Mouse (Mus musculus): Measurements from ENCODE around the gene Net1. TPM values are rescaled to one million over a fixed set of nuclear protein-coding genes. Genes with fewer than 3 reads are reported as not detected.

The Net1 gene
- 37.2 and 39.5 TPM in 2 replicates for polyA plus RNA-seq (2015; fragmentation: Nextera tagmentation; extraction: Ambion mirVana)

GRCm38 (mm10) chr13:3917571-3918311 lies at the start of gene Net1, which contains the start of gene Tubal3:
Gene Net1, minus strand, starts transcription at chr13:3918220.
Gene Tubal3, plus strand, starts transcription at chr13:3918274.
- Histone ChIP-seq H3K27me3 (ENCODE audit: control insufficient read depth, insufficient read depth, low read length) (no peaks in the 10 kb centered on the region), H3K4me1 (ENCODE audit: control insufficient read depth, insufficient read depth, low read length) (peaks cover 9% of the 10 kb centered on the region), H3K4me3 (ENCODE audit: low read length) (peak within 1 kb of the TSS; percentile 86), H3K36me3 (ENCODE audit: control insufficient read depth, insufficient read depth) (peaks cover 7% of the 10 kb centered on the region; the same call in 1 of the 2 replicates), H3K9me3 (replicated peaks; ENCODE audit: control insufficient read depth, low read length) (no peaks in the 10 kb centered on the region; the same call in 1 of the 2 replicates), H3K27ac (ENCODE audit: low read length) (peak within 1 kb of the TSS; percentile 71), H3K9ac (ENCODE audit: low read length) (peak within 1 kb of the TSS; percentile 87), H3K4me2 (ENCODE audit: low read depth, low read length) (peak within 1 kb of the TSS; percentile 65)
- WGBS = under 1% methylated on average over 52 of the region's 52 CpGs
- ATAC-seq (replicated peaks; ENCODE audit: extremely low read depth, insufficient read depth, low FRiP score) = peak; percentile 98

GRCm38 (mm10) chr13:3951198-3951914 lies 33.3 kb upstream of the Net1 start:
- no peak overlapping the region for H3K27ac ChIP-seq (ENCODE audit: low read length)
- no peak for ATAC-seq (replicated peaks; ENCODE audit: extremely low read depth, insufficient read depth, low FRiP score)
- no peak overlapping the region for H3K4me3 ChIP-seq (ENCODE audit: low read length)
- H3K36me3 ChIP-seq (ENCODE audit: control insufficient read depth, insufficient read depth) = no peaks in the 10 kb centered on the region
- no peak overlapping the region for H3K9ac ChIP-seq (ENCODE audit: low read length)
- 72% methylated on average over 6 of the region's 6 CpGs for WGBS
- H3K27me3 ChIP-seq (ENCODE audit: control insufficient read depth, insufficient read depth, low read length) = no peaks in the 10 kb centered on the region
- no peaks in the 10 kb centered on the region for H3K4me1 ChIP-seq (ENCODE audit: control insufficient read depth, insufficient read depth, low read length)
- H3K9me3 ChIP-seq (replicated peaks; ENCODE audit: control insufficient read depth, low read length) = peaks cover 4% of the 10 kb centered on the region
- H3K4me2 ChIP-seq (ENCODE audit: low read depth, low read length) = no peak overlapping the region

GRCm38 (mm10) chr13:3949477-3949876 lies 31.5 kb upstream of the Net1 start:
- no peak for ATAC-seq (replicated peaks; ENCODE audit: extremely low read depth, insufficient read depth, low FRiP score)
- WGBS = 86% methylated on average over 4 of the region's 4 CpGs
- Histone ChIP-seq H3K4me3 (ENCODE audit: low read length) (no peak overlapping the region), H3K4me2 (ENCODE audit: low read depth, low read length) (no peak overlapping the region), H3K36me3 (ENCODE audit: control insufficient read depth, insufficient read depth) (no peaks in the 10 kb centered on the region), H3K27me3 (ENCODE audit: control insufficient read depth, insufficient read depth, low read length) (no peaks in the 10 kb centered on the region), H3K27ac (ENCODE audit: low read length) (no peak overlapping the region), H3K9me3 (replicated peaks; ENCODE audit: control insufficient read depth, low read length) (peaks cover 4% of the 10 kb centered on the region), H3K4me1 (ENCODE audit: control insufficient read depth, insufficient read depth, low read length) (no peaks in the 10 kb centered on the region), H3K9ac (ENCODE audit: low read length) (no peak overlapping the region)

DNA sequence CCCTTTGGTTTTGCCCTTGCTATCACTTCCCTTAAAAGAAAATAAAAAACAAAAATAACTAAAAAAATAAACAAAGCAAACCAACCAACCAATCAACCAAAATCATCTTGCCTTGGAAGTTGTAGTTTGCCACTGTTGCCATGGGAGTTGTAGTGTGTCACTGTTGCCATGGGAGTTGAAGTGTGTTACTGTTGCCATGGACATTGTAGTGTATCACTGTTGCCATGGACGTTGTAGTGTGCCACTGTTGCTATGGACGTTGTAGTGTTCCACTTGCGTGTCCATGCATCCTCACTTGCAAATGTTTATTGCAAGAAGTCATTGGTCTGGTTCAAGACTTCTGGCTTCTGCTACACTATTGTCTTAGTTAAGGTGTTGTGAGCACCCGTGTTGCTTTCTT lies 29.2 kb upstream of the Net1 start:
- Histone ChIP-seq H3K36me3 (ENCODE audit: control insufficient read depth, insufficient read depth) (no peaks in the 10 kb centered on the region), H3K27ac (ENCODE audit: low read length) (no peak overlapping the region), H3K4me3 (ENCODE audit: low read length) (no peak overlapping the region), H3K27me3 (ENCODE audit: control insufficient read depth, insufficient read depth, low read length) (no peaks in the 10 kb centered on the region), H3K9me3 (replicated peaks; ENCODE audit: control insufficient read depth, low read length) (peaks cover 4% of the 10 kb centered on the region), H3K4me1 (ENCODE audit: control insufficient read depth, insufficient read depth, low read length) (no peaks in the 10 kb centered on the region), H3K4me2 (ENCODE audit: low read depth, low read length) (no peak overlapping the region), H3K9ac (ENCODE audit: low read length) (no peak overlapping the region)
- 79% methylated on average over 4 of the region's 4 CpGs for WGBS
- no peak for ATAC-seq (replicated peaks; ENCODE audit: extremely low read depth, insufficient read depth, low FRiP score)

DNA sequence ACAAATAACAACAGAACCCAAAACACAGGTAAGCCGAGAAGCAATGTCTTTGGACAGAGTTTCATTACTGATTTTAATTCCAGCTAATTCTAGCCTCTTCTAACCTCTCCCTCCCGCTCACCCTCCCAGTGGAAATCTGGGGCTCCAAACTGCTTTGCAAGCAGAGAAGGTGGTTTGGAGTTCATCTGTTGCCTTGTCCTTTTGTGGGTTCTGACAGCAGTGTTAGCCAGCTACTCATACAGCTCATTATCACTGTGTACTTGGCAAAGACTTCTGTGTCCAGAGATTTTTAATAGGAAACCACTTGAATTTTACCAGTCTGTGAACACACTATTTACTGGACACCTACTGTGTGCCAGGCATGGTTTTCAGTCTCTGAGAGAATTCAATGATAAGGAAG lies 27.2 kb upstream of the Net1 start, which contains the start of gene Ucn3:
Ucn3 (minus strand) TSS at position 101 of the 400 bp plus-strand sequence.
- Histone ChIP-seq H3K27ac (ENCODE audit: low read length) (no peak within 1 kb of the TSS), H3K4me1 (ENCODE audit: control insufficient read depth, insufficient read depth, low read length) (no peaks in the 10 kb centered on the region), H3K27me3 (ENCODE audit: control insufficient read depth, insufficient read depth, low read length) (no peaks in the 10 kb centered on the region), H3K9me3 (replicated peaks; ENCODE audit: control insufficient read depth, low read length) (no peaks in the 10 kb centered on the region), H3K36me3 (ENCODE audit: control insufficient read depth, insufficient read depth) (no peaks in the 10 kb centered on the region), H3K4me2 (ENCODE audit: low read depth, low read length) (no peak within 1 kb of the TSS), H3K9ac (ENCODE audit: low read length) (no peak within 1 kb of the TSS), H3K4me3 (ENCODE audit: low read length) (no peak within 1 kb of the TSS)
- 54% methylated on average over 2 of the region's 2 CpGs for WGBS
- ATAC-seq (replicated peaks; ENCODE audit: extremely low read depth, insufficient read depth, low FRiP score) = no peak

GRCm38 (mm10) chr13:3944699-3945098 lies 26.7 kb upstream of the Net1 start:
- 68% methylated on average over 7 of the region's 7 CpGs for WGBS
- H3K4me2 ChIP-seq (ENCODE audit: low read depth, low read length) = no peak overlapping the region
- ATAC-seq (replicated peaks; ENCODE audit: extremely low read depth, insufficient read depth, low FRiP score) = no peak
- H3K9me3 ChIP-seq (replicated peaks; ENCODE audit: control insufficient read depth, low read length) = no peaks in the 10 kb centered on the region
- no peaks in the 10 kb centered on the region for H3K4me1 ChIP-seq (ENCODE audit: control insufficient read depth, insufficient read depth, low read length)
- no peaks in the 10 kb centered on the region for H3K27me3 ChIP-seq (ENCODE audit: control insufficient read depth, insufficient read depth, low read length)
- H3K4me3 ChIP-seq (ENCODE audit: low read length) = no peak overlapping the region
- H3K27ac ChIP-seq (ENCODE audit: low read length) = no peak overlapping the region
- no peak overlapping the region for H3K9ac ChIP-seq (ENCODE audit: low read length)
- H3K36me3 ChIP-seq (ENCODE audit: control insufficient read depth, insufficient read depth) = no peaks in the 10 kb centered on the region

GRCm38 (mm10) chr13:3926046-3926445 lies 8.0 kb upstream of the Net1 start:
- 86% methylated on average over 6 of the region's 6 CpGs for WGBS
- no peak for ATAC-seq (replicated peaks; ENCODE audit: extremely low read depth, insufficient read depth, low FRiP score)
- Histone ChIP-seq H3K4me1 (ENCODE audit: control insufficient read depth, insufficient read depth, low read length) (no peaks in the 10 kb centered on the region), H3K9ac (ENCODE audit: low read length) (no peak overlapping the region), H3K4me2 (ENCODE audit: low read depth, low read length) (no peak overlapping the region), H3K36me3 (ENCODE audit: control insufficient read depth, insufficient read depth) (no peaks in the 10 kb centered on the region), H3K9me3 (replicated peaks; ENCODE audit: control insufficient read depth, low read length) (no peaks in the 10 kb centered on the region), H3K27ac (ENCODE audit: low read length) (no peak overlapping the region), H3K4me3 (ENCODE audit: low read length) (no peak overlapping the region), H3K27me3 (ENCODE audit: control insufficient read depth, insufficient read depth, low read length) (no peaks in the 10 kb centered on the region)

- WGBS = 78% methylated on average over 6 of the region's 6 CpGs
- H3K36me3 ChIP-seq (ENCODE audit: control insufficient read depth, insufficient read depth) = no peaks in the 10 kb centered on the region
- no peak for ATAC-seq (replicated peaks; ENCODE audit: extremely low read depth, insufficient read depth, low FRiP score)
- H3K27ac ChIP-seq (ENCODE audit: low read length) = no peak overlapping the region
- H3K27me3 ChIP-seq (ENCODE audit: control insufficient read depth, insufficient read depth, low read length) = no peaks in the 10 kb centered on the region
- no peaks in the 10 kb centered on the region for H3K4me1 ChIP-seq (ENCODE audit: control insufficient read depth, insufficient read depth, low read length)
- H3K9me3 ChIP-seq (replicated peaks; ENCODE audit: control insufficient read depth, low read length) = no peaks in the 10 kb centered on the region
- H3K4me3 ChIP-seq (ENCODE audit: low read length) = no peak overlapping the region
- no peak overlapping the region for H3K9ac ChIP-seq (ENCODE audit: low read length)
- no peak overlapping the region for H3K4me2 ChIP-seq (ENCODE audit: low read depth, low read length)
Measured at GRCm38 (mm10) chr13:3925632-3926031, 7.6 kb upstream of the Net1 start.

- 63% methylated on average over 5 of the region's 5 CpGs for WGBS
- H3K9ac ChIP-seq (ENCODE audit: low read length) = no peak overlapping the region
- H3K4me1 ChIP-seq (ENCODE audit: control insufficient read depth, insufficient read depth, low read length) = no peaks in the 10 kb centered on the region
- H3K4me3 ChIP-seq (ENCODE audit: low read length) = no peak overlapping the region
- no peak for ATAC-seq (replicated peaks; ENCODE audit: extremely low read depth, insufficient read depth, low FRiP score)
- H3K27me3 ChIP-seq (ENCODE audit: control insufficient read depth, insufficient read depth, low read length) = no peaks in the 10 kb centered on the region
- H3K36me3 ChIP-seq (ENCODE audit: control insufficient read depth, insufficient read depth) = no peaks in the 10 kb centered on the region
- no peak overlapping the region for H3K27ac ChIP-seq (ENCODE audit: low read length)
- no peaks in the 10 kb centered on the region for H3K9me3 ChIP-seq (replicated peaks; ENCODE audit: control insufficient read depth, low read length)
- no peak overlapping the region for H3K4me2 ChIP-seq (ENCODE audit: low read depth, low read length)
Measured at GRCm38 (mm10) chr13:3924483-3924882, 6.5 kb upstream of the Net1 start.

All from heart, embryonic 16.5 days (tissue).